ENCODE assay signal across 13 mouse cellular contexts in the genomic region with DNA sequence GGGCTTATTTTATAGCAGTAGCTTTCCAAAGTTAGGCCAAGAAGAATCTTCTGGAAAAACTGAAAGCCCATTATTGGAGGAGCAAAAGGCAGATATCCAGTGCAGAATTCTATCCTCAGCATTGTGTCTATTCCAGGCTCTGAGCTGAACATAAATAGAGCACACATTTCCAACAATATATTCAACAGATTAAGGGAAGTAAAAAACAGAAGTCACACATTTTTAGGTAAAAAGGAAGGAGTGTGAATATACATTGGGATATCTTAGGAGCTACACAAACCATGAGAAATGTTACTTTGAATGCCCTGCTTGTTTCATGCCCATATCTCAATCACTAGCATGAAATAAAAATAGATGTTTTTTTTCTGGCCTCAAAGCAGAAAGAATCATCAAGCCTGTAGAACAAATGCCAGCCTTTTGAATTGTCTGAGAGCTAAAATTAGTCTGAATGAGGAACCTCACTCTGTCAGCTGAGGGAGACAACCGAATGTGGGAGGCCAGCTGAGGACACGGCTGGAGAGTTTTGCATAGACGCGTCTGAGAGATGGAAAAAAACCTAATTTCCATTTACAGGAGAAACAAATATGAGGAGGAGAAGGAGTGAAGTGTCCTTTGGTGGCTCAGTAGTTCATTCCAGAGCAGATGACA. TPM values are rescaled to one million over a fixed set of nuclear protein-coding genes. Genes with fewer than 3 reads are reported as not detected.
DNase-seq lines count a peak whose midpoint lies in the region; ATAC-seq and TF ChIP-seq lines count a peak whose summit lies in the region.
"Had no signal": no experiment of that assay in that cellular context is flagged by ENCODE, and none has a peak within 500 bp of the region (broad histone marks: within the 10 kb centered on the region; RNA-seq: fewer than 3 reads in every experiment).

No protein-coding gene starts in this region.

- no peak for TF ChIP-seq CTCF in layer of hippocampus, adult 2 months (conservative IDR thresholded peaks at IDR 0.05)
- TF ChIP-seq CTCF in olfactory bulb, adult 2 months (IDR thresholded peaks at IDR 0.05; ENCODE audit: insufficient read depth, low read depth, low read length): no peak

- DNase-seq in layer of hippocampus, adult 2 months (ENCODE audit: low spot score in 2 of 2): peak; percentile 45 to 47
- no peak for DNase-seq in layer of hippocampus, postnatal 10 days (ENCODE audit: low spot score in 2 of 2)
- peak; percentile 54 for DNase-seq in layer of hippocampus, adult 9-10 months (ENCODE audit: low spot score)
- no peak for DNase-seq in adrenal gland, adult 2 months
- DNase-seq in cerebellum, adult 18-20 months: no peak
- DNase-seq: kidney, postnatal 14 days had no signal

- TF ChIP-seq POLR2A in olfactory bulb, adult 2 months (IDR thresholded peaks at IDR 0.05; ENCODE audit: insufficient read depth, low read depth, low read length): no peak

- ATAC-seq in common myeloid progenitor, adult 5-6 weeks (replicated peaks; ENCODE audit: low read depth, poor library complexity, severe bottlenecking): peak; percentile 68
- ATAC-seq: forebrain, embryonic 13.5 days; lung, postnatal 0 days had no signal

- H3K27ac ChIP-seq in layer of hippocampus, adult 2 months: peak overlapping the region; percentile 62
- 0 out of 2 replicates have a peak overlapping the region, but pooled peaks have one; percentile 56 for H3K27ac ChIP-seq in olfactory bulb, adult 2 months (ENCODE audit: insufficient read depth, low read depth, low read length)
- H3K27ac ChIP-seq: embryonic facial prominence, embryonic 12.5 days; forebrain, embryonic 13.5 days; heart, embryonic 13.5 days; limb, embryonic 15.5 days had no signal

- peaks cover 5% of the 10 kb centered on the region; the same call in 1 of the 2 replicates for H3K4me1 ChIP-seq in olfactory bulb, adult 2 months (ENCODE audit: control insufficient read depth, insufficient read depth, low read length)
- H3K4me1 ChIP-seq: embryonic facial prominence, embryonic 12.5 days; forebrain, embryonic 13.5 days; limb, embryonic 15.5 days had no signal

- no peak overlapping the region for H3K4me3 ChIP-seq in layer of hippocampus, adult 2 months
- no peak overlapping the region for H3K4me3 ChIP-seq in olfactory bulb, adult 2 months (ENCODE audit: insufficient read depth, low read depth, low read length)
- H3K4me3 ChIP-seq: embryonic facial prominence, embryonic 12.5 days; forebrain, embryonic 13.5 days; heart, embryonic 13.5 days; limb, embryonic 15.5 days had no signal

- 17% methylated on average over 4 of the region's 4 CpGs for WGBS in olfactory bulb, adult 2 months

RNA-seq across cellular contexts. Expression of a gene that starts 22.6 kb away (rescaled TPM):
- 10 to 100 TPM; 51.8 to 52.4 TPM for total RNA-seq in layer of hippocampus, adult 2 months (2021)
- total RNA-seq in layer of hippocampus, postnatal 10 days (2021): 10 to 100 TPM; 47.1 to 52.0 TPM
- 107 and 156 TPM in 2 replicates for total RNA-seq in common myeloid progenitor, adult 5-6 weeks (2017)
- not detected in 2 replicates for polyA plus RNA-seq in olfactory bulb, adult 2 months (2012; ENCODE audit: insufficient read depth, insufficient read length, low replicate concordance, missing spikeins)
- 10 to 100 TPM; 19.5 to 32.3 TPM for total RNA-seq in adrenal gland, adult 2 months (2021)
- polyA plus RNA-seq in adrenal gland, adult 2 months (2012; rRNA removed): 0.88 and 0.95 TPM in 2 replicates

Comparison
In these comparisons a context has a peak if more than half of its experiments do, and no peak if none do; other contexts are left out.
1. DNase-seq: peak in layer of hippocampus, adult 2 months (2 of 2) and layer of hippocampus, adult 9-10 months (single experiment); none in layer of hippocampus, postnatal 10 days (0 of 2), adrenal gland, adult 2 months (single experiment) and cerebellum, adult 18-20 months (0 of 2).